Mouse (Mus musculus) G1E (cell line): ENCODE data around the gene Rapgef3.

Experiments
- CTCF ChIP-seq: IDR thresholded peaks from 2 replicates; pipeline ENCODE4 v1.5.1; 2012; ENCODE audit warnings: low read depth, low read length, inconsistent platforms, mixed read lengths
- GATA1 ChIP-seq: IDR thresholded peaks from 2 replicates; pipeline ENCODE4 v1.6.1; 2012; ENCODE audit warnings: borderline replicate concordance, low read length, inconsistent platforms, mixed read lengths
- GATA2 ChIP-seq: IDR thresholded peaks from 2 replicates; pipeline ENCODE4 v1.6.1; 2012; ENCODE audit warnings: low read depth, low read length, inconsistent platforms, borderline replicate concordance
- POLR2AphosphoS5 ChIP-seq: IDR thresholded peaks from 2 replicates; pipeline ENCODE4 v1.6.1; 2012; ENCODE audit warnings: low read depth, low read length, inconsistent platforms; ENCODE audit not compliant: insufficient replicate concordance

DNA sequence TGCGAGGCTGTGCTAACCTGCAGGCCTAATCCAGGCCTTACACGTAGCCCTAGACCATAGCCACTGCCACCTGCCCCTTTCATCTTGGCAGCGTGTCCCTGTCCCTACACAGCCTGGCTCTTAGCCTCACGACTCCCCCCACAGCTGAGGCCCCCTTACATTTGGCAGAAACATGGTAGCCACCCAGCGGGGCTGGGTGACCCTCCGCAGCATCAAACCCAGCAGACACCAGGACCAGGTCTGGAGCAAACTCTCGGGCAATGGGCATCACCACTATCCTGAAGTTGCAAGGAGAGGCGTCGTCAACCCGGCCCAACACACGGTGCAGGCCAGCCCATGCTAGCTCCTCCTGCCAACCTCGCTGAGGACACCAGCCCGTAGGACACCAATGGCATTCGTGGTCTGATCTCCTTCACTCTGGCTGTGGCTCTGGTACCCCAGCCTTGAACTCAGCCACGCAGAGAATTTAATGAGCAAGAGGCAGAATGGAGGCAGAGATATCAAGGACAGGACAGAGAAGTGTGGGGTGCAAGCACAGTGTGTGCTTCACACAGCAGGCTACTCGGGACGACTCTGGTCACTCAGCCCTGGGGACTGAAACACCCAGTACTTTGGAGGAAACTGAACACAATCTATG is 29.0 kb upstream of the Rapgef3 start:
- no peak for TF ChIP-seq CTCF
- no peak for TF ChIP-seq GATA1
- no peak for TF ChIP-seq POLR2AphosphoS5
- no peak for TF ChIP-seq GATA2
